23 mouse cellular contexts compared by ENCODE assay signal in genomic region chr12:48645135-48645534, GRCm38 (mm10).
DNase-seq lines count a peak whose midpoint lies in the region; ATAC-seq lines count a peak whose summit lies in the region.
"Had no signal": no experiment of that assay in that cellular context is flagged by ENCODE, and none has a peak within 500 bp of the region (broad histone marks: within the 10 kb centered on the region; RNA-seq: fewer than 3 reads in every experiment).

No protein-coding gene starts in this region.

- H3K4me2 ChIP-seq in forebrain, embryonic 12.5 days, result no peak overlapping the region
- H3K4me2 ChIP-seq in forebrain, embryonic 15.5 days (replicated peaks), result no peak overlapping the region
- H3K4me2 ChIP-seq in midbrain, embryonic 13.5 days (replicated peaks), result no peak overlapping the region
- no peak overlapping the region for H3K4me2 ChIP-seq in hindbrain, embryonic 16.5 days (ENCODE audit: low read length)
- no peak overlapping the region for H3K4me2 ChIP-seq in neural tube, embryonic 14.5 days (ENCODE audit: low read depth, low read length)
- H3K4me2 ChIP-seq: heart, embryonic 12.5 days; limb, embryonic 15.5 days; lung, embryonic 14.5 days; neural tube, embryonic 12.5 days had no signal

- H3K9me3 ChIP-seq in forebrain, embryonic 12.5 days, result no peaks in the 10 kb centered on the region
- H3K9me3 ChIP-seq in forebrain, embryonic 15.5 days, result no peaks in the 10 kb centered on the region
- H3K9me3 ChIP-seq in midbrain, embryonic 13.5 days, result no peaks in the 10 kb centered on the region
- H3K9me3 ChIP-seq in midbrain, embryonic 10.5 days (replicated peaks), result no peaks in the 10 kb centered on the region
- no peaks in the 10 kb centered on the region for H3K9me3 ChIP-seq in hindbrain, embryonic 16.5 days (ENCODE audit: control insufficient read depth, low read length)
- no peaks in the 10 kb centered on the region for H3K9me3 ChIP-seq in neural tube, embryonic 14.5 days (ENCODE audit: control insufficient read depth, low read length)
- H3K9me3 ChIP-seq: embryonic facial prominence, embryonic 10.5 days; heart, embryonic 12.5 days; limb, embryonic 15.5 days; neural tube, embryonic 12.5 days had no signal

- H3K4me1 ChIP-seq in forebrain, embryonic 12.5 days, result no peaks in the 10 kb centered on the region
- H3K4me1 ChIP-seq in forebrain, embryonic 15.5 days, result 0 out of 2 replicates have a peak, but pooled peaks cover 3% of the 10 kb centered on the region
- peaks cover 9% of the 10 kb centered on the region; the same call in 1 of the 2 replicates for H3K4me1 ChIP-seq in midbrain, embryonic 13.5 days (replicated peaks)
- H3K4me1 ChIP-seq in midbrain, embryonic 10.5 days, result no peaks in the 10 kb centered on the region
- H3K4me1 ChIP-seq in hindbrain, embryonic 16.5 days (ENCODE audit: control insufficient read depth, insufficient read depth, low read depth, low read length), result no peaks in the 10 kb centered on the region
- H3K4me1 ChIP-seq in neural tube, embryonic 14.5 days (ENCODE audit: control insufficient read depth, insufficient read depth, low read length), result 0 out of 2 replicates have a peak, but pooled peaks cover 4% of the 10 kb centered on the region
- H3K4me1 ChIP-seq: embryonic facial prominence, embryonic 10.5 days; heart, embryonic 12.5 days; limb, embryonic 15.5 days; neural tube, embryonic 12.5 days had no signal

- H3K27me3 ChIP-seq in forebrain, embryonic 12.5 days, result no peaks in the 10 kb centered on the region
- no peaks in the 10 kb centered on the region for H3K27me3 ChIP-seq in forebrain, embryonic 15.5 days
- H3K27me3 ChIP-seq in midbrain, embryonic 13.5 days, result no peaks in the 10 kb centered on the region
- H3K27me3 ChIP-seq in midbrain, embryonic 10.5 days (ENCODE audit: low read depth, poor library complexity, severe bottlenecking), result no peaks in the 10 kb centered on the region
- no peaks in the 10 kb centered on the region for H3K27me3 ChIP-seq in hindbrain, embryonic 16.5 days (replicated peaks; ENCODE audit: control insufficient read depth, insufficient read depth, low read length)
- no peaks in the 10 kb centered on the region for H3K27me3 ChIP-seq in neural tube, embryonic 14.5 days (ENCODE audit: control insufficient read depth, insufficient read depth, low read length)
- H3K27me3 ChIP-seq: heart, embryonic 12.5 days; limb, embryonic 15.5 days; neural tube, embryonic 12.5 days had no signal

- WGBS in forebrain, embryonic 12.5 days, result 62% methylated on average over 2 of the region's 2 CpGs
- WGBS in forebrain, embryonic 15.5 days, result 58% methylated on average over 2 of the region's 2 CpGs
- WGBS in midbrain, embryonic 13.5 days, result 41% methylated on average over 2 of the region's 2 CpGs
- WGBS in midbrain, embryonic 10.5 days, result 61% methylated on average over 2 of the region's 2 CpGs
- WGBS in hindbrain, embryonic 16.5 days, result 38% methylated on average over 2 of the region's 2 CpGs
- WGBS in neural tube, embryonic 14.5 days, result 27% methylated on average over 2 of the region's 2 CpGs

- peak; percentile 55; the same call in 1 of the 2 replicates for ATAC-seq in forebrain, embryonic 12.5 days (ENCODE audit: low FRiP score)
- no peak for ATAC-seq in forebrain, embryonic 15.5 days (replicated peaks)
- 0 out of 2 replicates have a peak, but pooled peaks have one; percentile 72 for ATAC-seq in midbrain, embryonic 13.5 days
- ATAC-seq in hindbrain, embryonic 16.5 days, result 0 out of 2 replicates have a peak, but pooled peaks have one; percentile 42
- ATAC-seq in neural tube, embryonic 14.5 days (ENCODE audit: low read depth), result peak; percentile 64; the same call in 1 of the 2 replicates

- H3K9ac ChIP-seq in forebrain, embryonic 12.5 days, result no peak overlapping the region
- H3K9ac ChIP-seq in forebrain, embryonic 15.5 days (replicated peaks), result no peak overlapping the region
- no peak overlapping the region for H3K9ac ChIP-seq in midbrain, embryonic 13.5 days (replicated peaks)
- no peak overlapping the region for H3K9ac ChIP-seq in hindbrain, embryonic 16.5 days (ENCODE audit: low read depth, low read length)
- H3K9ac ChIP-seq in neural tube, embryonic 14.5 days (replicated peaks; ENCODE audit: low read depth, low read length), result no peak overlapping the region
- H3K9ac ChIP-seq: heart, embryonic 12.5 days; limb, embryonic 15.5 days; liver, embryonic 14.5 days; lung, embryonic 14.5 days; neural tube, embryonic 12.5 days had no signal

- H3K27ac ChIP-seq in forebrain, embryonic 12.5 days, result no peak overlapping the region
- no peak overlapping the region for H3K27ac ChIP-seq in forebrain, embryonic 15.5 days (replicated peaks)
- peak overlapping the region; percentile 22; the same call in 1 of the 2 replicates for H3K27ac ChIP-seq in midbrain, embryonic 13.5 days
- no peak overlapping the region for H3K27ac ChIP-seq in midbrain, embryonic 10.5 days (replicated peaks)
- no peak overlapping the region for H3K27ac ChIP-seq in hindbrain, embryonic 16.5 days (ENCODE audit: low read depth, low read length)
- 0 out of 2 replicates have a peak overlapping the region, but pooled peaks have one; percentile 22 for H3K27ac ChIP-seq in neural tube, embryonic 14.5 days (ENCODE audit: low read depth, low read length)
- H3K27ac ChIP-seq: embryonic facial prominence, embryonic 10.5 days; limb, embryonic 15.5 days; liver, embryonic 14.5 days; neural tube, embryonic 12.5 days had no signal

- no peak overlapping the region for H3K4me3 ChIP-seq in forebrain, embryonic 12.5 days (replicated peaks)
- no peak overlapping the region for H3K4me3 ChIP-seq in forebrain, embryonic 15.5 days
- H3K4me3 ChIP-seq in midbrain, embryonic 13.5 days (replicated peaks), result no peak overlapping the region
- H3K4me3 ChIP-seq in midbrain, embryonic 10.5 days, result no peak overlapping the region
- H3K4me3 ChIP-seq in hindbrain, embryonic 16.5 days (ENCODE audit: low read length), result no peak overlapping the region
- H3K4me3 ChIP-seq in neural tube, embryonic 14.5 days (ENCODE audit: low read depth, low read length), result no peak overlapping the region
- H3K4me3 ChIP-seq: embryonic facial prominence, embryonic 10.5 days; heart, embryonic 12.5 days; limb, embryonic 15.5 days; neural tube, embryonic 12.5 days had no signal

- no peaks in the 10 kb centered on the region for H3K36me3 ChIP-seq in forebrain, embryonic 12.5 days (replicated peaks)
- no peaks in the 10 kb centered on the region for H3K36me3 ChIP-seq in forebrain, embryonic 15.5 days
- H3K36me3 ChIP-seq in midbrain, embryonic 13.5 days, result no peaks in the 10 kb centered on the region
- H3K36me3 ChIP-seq in midbrain, embryonic 10.5 days, result no peaks in the 10 kb centered on the region
- H3K36me3 ChIP-seq in hindbrain, embryonic 16.5 days (ENCODE audit: control insufficient read depth, insufficient read depth, low read length), result no peaks in the 10 kb centered on the region
- no peaks in the 10 kb centered on the region for H3K36me3 ChIP-seq in neural tube, embryonic 14.5 days (ENCODE audit: control insufficient read depth, insufficient read depth, low read length)
- H3K36me3 ChIP-seq: embryonic facial prominence, embryonic 10.5 days; heart, embryonic 12.5 days; limb, embryonic 15.5 days; neural tube, embryonic 12.5 days had no signal

- no peak for DNase-seq in midbrain, embryonic 10.5 days (ENCODE audit: low spot score)
- DNase-seq in urinary bladder, adult 2 months (ENCODE audit: low spot score), result no peak
- DNase-seq in gastrocnemius, adult 8-10 months (ENCODE audit: low spot score in 2 of 2), result no peak
- DNase-seq: adrenal gland, postnatal 10 days; cerebellum, adult 9-10 months; gastrocnemius, postnatal 25 days; heart, adult 18-20 months; heart, postnatal 10 days; kidney, adult 18-20 months; left cerebral cortex, postnatal 4 days; right cerebral cortex, postnatal 14 days; spleen, adult 18-20 months had no signal

Comparison
In these comparisons a context has a peak if more than half of its experiments do, and no peak if none do; other contexts are left out.
1. H3K27ac ChIP-seq: peak in midbrain, embryonic 13.5 days (single experiment) and neural tube, embryonic 14.5 days (single experiment); none in forebrain, embryonic 12.5 days (single experiment), forebrain, embryonic 15.5 days (single experiment), midbrain, embryonic 10.5 days (single experiment) and hindbrain, embryonic 16.5 days (single experiment).